In genomic region chr11:57827048-57827914, GRCm38 (mm10) we compare ENCODE assay signal across 8 mouse cellular contexts. TPM values are rescaled to one million over a fixed set of nuclear protein-coding genes. Genes with fewer than 3 reads are reported as not detected.
DNase-seq lines count a peak whose midpoint lies in the region; ATAC-seq and TF ChIP-seq lines count a peak whose summit lies in the region.

No protein-coding gene starts in this region.

- H3K4me1 ChIP-seq in heart, embryonic 13.5 days, result peaks cover 32% of the 10 kb centered on the region
- peaks cover 3% of the 10 kb centered on the region; the same call in 1 of the 2 replicates for H3K4me1 ChIP-seq in brown adipose tissue, adult 24 weeks (ENCODE audit: control insufficient read depth, insufficient read depth, insufficient read length, low read length)
- peaks cover 15% of the 10 kb centered on the region for H3K4me1 ChIP-seq in hindbrain, embryonic 13.5 days (replicated peaks)
- H3K4me1 ChIP-seq in midbrain, postnatal 0 days (ENCODE audit: insufficient read depth, low read length), result 0 out of 2 replicates have a peak, but pooled peaks cover 3% of the 10 kb centered on the region

- H3K9ac ChIP-seq in heart, embryonic 13.5 days, result peak overlapping the region; percentile 83
- 0 out of 2 replicates have a peak overlapping the region, but pooled peaks have one; percentile 24 for H3K9ac ChIP-seq in hindbrain, embryonic 13.5 days
- H3K9ac ChIP-seq in midbrain, postnatal 0 days (replicated peaks; ENCODE audit: low read length, poor library complexity, severe bottlenecking), result no peak overlapping the region

- TF ChIP-seq CTCF in midbrain, postnatal 0 days (IDR thresholded peaks at IDR 0.05), result no peak

- no peak for DNase-seq in heart, postnatal 36 days
- DNase-seq in midbrain, postnatal 0 days (ENCODE audit: low spot score), result no peak
- DNase-seq in left cerebral cortex, adult 8-10 months (ENCODE audit: low spot score in 2 of 2), result no peak
- DNase-seq in left cerebral cortex, postnatal 25 days (ENCODE audit: low spot score in 2 of 2), result no peak

- H3K4me2 ChIP-seq in heart, embryonic 13.5 days, result peak overlapping the region; percentile 76
- peak overlapping the region; percentile 44 for H3K4me2 ChIP-seq in hindbrain, embryonic 13.5 days
- H3K4me2 ChIP-seq in midbrain, postnatal 0 days (ENCODE audit: low read depth, low read length, poor library complexity, severe bottlenecking), result peak overlapping the region; percentile 46

- no peak for ATAC-seq in heart, embryonic 13.5 days (ENCODE audit: extremely low read depth, insufficient number of reproducible peaks, low FRiP score, low TSS enrichment)
- ATAC-seq in hindbrain, embryonic 13.5 days (ENCODE audit: low FRiP score), result no peak
- ATAC-seq in midbrain, postnatal 0 days (ENCODE audit: low FRiP score), result no peak
- ATAC-seq in megakaryocyte progenitor cell, adult 5-6 weeks (replicated peaks; ENCODE audit: poor library complexity), result no peak; the same call in 1 of the 2 replicates

- intact Hi-C loops in heart, postnatal 36 days (cut with DNase I), result no loop called here
- intact Hi-C loops in left cerebral cortex, postnatal 25 days (cut with DNase I), result no loop called here

- no peaks in the 10 kb centered on the region for H3K9me3 ChIP-seq in heart, embryonic 13.5 days
- no peaks in the 10 kb centered on the region for H3K9me3 ChIP-seq in hindbrain, embryonic 13.5 days
- no peaks in the 10 kb centered on the region for H3K9me3 ChIP-seq in midbrain, postnatal 0 days (ENCODE audit: low read length)

- H3K4me3 ChIP-seq in heart, embryonic 13.5 days, result peak overlapping the region; percentile 53
- H3K4me3 ChIP-seq in brown adipose tissue, adult 24 weeks (ENCODE audit: insufficient read depth, low read depth, low read length), result peak overlapping the region; percentile 46
- H3K4me3 ChIP-seq in hindbrain, embryonic 13.5 days, result peak overlapping the region; percentile 22
- H3K4me3 ChIP-seq in midbrain, postnatal 0 days (ENCODE audit: low read depth, low read length), result peak overlapping the region; percentile 24; the same call in 1 of the 2 replicates

- H3K27me3 ChIP-seq in heart, embryonic 13.5 days (replicated peaks), result peaks cover 76% of the 10 kb centered on the region
- H3K27me3 ChIP-seq in hindbrain, embryonic 13.5 days, result peaks cover 89% of the 10 kb centered on the region
- H3K27me3 ChIP-seq in midbrain, postnatal 0 days (ENCODE audit: insufficient read depth, low read length), result peaks cover 30% of the 10 kb centered on the region

- no peaks in the 10 kb centered on the region for H3K36me3 ChIP-seq in heart, embryonic 13.5 days
- no peaks in the 10 kb centered on the region for H3K36me3 ChIP-seq in hindbrain, embryonic 13.5 days
- H3K36me3 ChIP-seq in midbrain, postnatal 0 days (ENCODE audit: insufficient read depth, low read length), result no peaks in the 10 kb centered on the region

- 1% methylated on average over 41 of the region's 41 CpGs for WGBS in heart, embryonic 13.5 days
- under 1% methylated on average over 41 of the region's 41 CpGs for WGBS in hindbrain, embryonic 13.5 days
- WGBS in midbrain, postnatal 0 days, result 1% methylated on average over 41 of the region's 41 CpGs

- H3K27ac ChIP-seq in heart, embryonic 13.5 days (replicated peaks), result peak overlapping the region; percentile 53
- H3K27ac ChIP-seq in brown adipose tissue, adult 24 weeks (replicated peaks; ENCODE audit: low read depth, low read length), result no peak overlapping the region
- H3K27ac ChIP-seq in hindbrain, embryonic 13.5 days, result no peak overlapping the region
- no peak overlapping the region for H3K27ac ChIP-seq in midbrain, postnatal 0 days (ENCODE audit: low read depth, low read length)

RNA-seq across cellular contexts. Expression of gene Hand1, which starts 5.3 kb away (rescaled TPM):
- polyA plus RNA-seq in heart, embryonic 13.5 days (2015; fragmentation: Nextera tagmentation; extraction: Ambion mirVana), result 19.7 and 24.3 TPM in 2 replicates
- total RNA-seq in heart, postnatal 36 days (2021), result not detected
- not detected in 2 replicates for polyA plus RNA-seq in brown adipose tissue, adult 24 weeks (2012; ENCODE audit: insufficient read depth, insufficient read length, missing spikeins)
- not detected in 2 replicates for polyA plus RNA-seq in hindbrain, embryonic 13.5 days (2015; fragmentation: Nextera tagmentation; extraction: Ambion mirVana)
- total RNA-seq in midbrain, postnatal 0 days (2014; rRNA removed), result not detected in 2 replicates
- polyA plus RNA-seq in midbrain, postnatal 0 days (2015; fragmentation: Nextera tagmentation; extraction: Ambion mirVana), result not detected in 2 replicates
- not detected for total RNA-seq in left cerebral cortex, adult 8-10 months (2022)
- not detected for total RNA-seq in left cerebral cortex, postnatal 25 days (2021)
- not detected in 2 replicates for total RNA-seq in megakaryocyte progenitor cell, adult 5-6 weeks (2015)
- total RNA-seq in megakaryocyte progenitor cell, adult 5-6 weeks (2017), result not detected in 2 replicates

RNA-seq across cellular contexts. Expression of gene Sap30l, which starts 25.8 kb away (rescaled TPM):
- polyA plus RNA-seq in heart, embryonic 13.5 days (2015; fragmentation: Nextera tagmentation; extraction: Ambion mirVana), result 6.9 and 7.1 TPM in 2 replicates
- total RNA-seq in heart, postnatal 36 days (2021), result 10 to 100 TPM; 43.8 to 46.4 TPM
- 32.8 and 40.1 TPM in 2 replicates for polyA plus RNA-seq in brown adipose tissue, adult 24 weeks (2012; ENCODE audit: insufficient read depth, insufficient read length, missing spikeins)
- 7.2 and 8.4 TPM in 2 replicates for polyA plus RNA-seq in hindbrain, embryonic 13.5 days (2015; fragmentation: Nextera tagmentation; extraction: Ambion mirVana)
- total RNA-seq in midbrain, postnatal 0 days (2014; rRNA removed), result 35.1 and 40.1 TPM in 2 replicates
- 9.4 and 11.6 TPM in 2 replicates for polyA plus RNA-seq in midbrain, postnatal 0 days (2015; fragmentation: Nextera tagmentation; extraction: Ambion mirVana)
- 10 to 100 TPM; 46.3 to 50.7 (median 49.6) TPM for total RNA-seq in left cerebral cortex, adult 8-10 months (2022)
- 10 to 100 TPM; 50.4 to 50.9 TPM for total RNA-seq in left cerebral cortex, postnatal 25 days (2021)
- 19.0 and 22.6 TPM in 2 replicates for total RNA-seq in megakaryocyte progenitor cell, adult 5-6 weeks (2015)
- total RNA-seq in megakaryocyte progenitor cell, adult 5-6 weeks (2017), result 16.5 and 17.0 TPM in 2 replicates
